ENCODE assay signal across 9 mouse cellular contexts in genomic region chr4:148940674-148941211, GRCm38 (mm10).
DNase-seq lines count a peak whose midpoint lies in the region; ATAC-seq and TF ChIP-seq lines count a peak whose summit lies in the region.
"Had no signal": no experiment of that assay in that cellular context is flagged by ENCODE, and none has a peak within 500 bp of the region (broad histone marks: within the 10 kb centered on the region; RNA-seq: fewer than 3 reads in every experiment).

No protein-coding gene starts in this region.

- TF ChIP-seq EP300 in heart, adult 2 months (IDR thresholded peaks at IDR 0.05; ENCODE audit: insufficient read depth, low read depth, low read length) = no peak

- ATAC-seq in neural tube, embryonic 12.5 days (ENCODE audit: low FRiP score, low read depth) = peak; percentile 90
- ATAC-seq: Patski had no signal

- no peak for TF ChIP-seq CTCF in heart, adult 2 months (IDR thresholded peaks at IDR 0.05)

- H3K4me1 ChIP-seq in heart, adult 2 months (ENCODE audit: control insufficient read depth, insufficient read depth, low read length) = peaks cover 1% of the 10 kb centered on the region; the same call in 1 of the 2 replicates
- peaks cover 26% of the 10 kb centered on the region for H3K4me1 ChIP-seq in neural tube, embryonic 12.5 days

- peak overlapping the region; percentile 48 for H3K4me2 ChIP-seq in neural tube, embryonic 12.5 days (replicated peaks)

- peak; percentile 42 to 81 for DNase-seq in left cerebral cortex, postnatal 10 days (ENCODE audit: extremely low spot score in 1 of 2, low spot score in 2 of 2)
- DNase-seq in left cerebral cortex, adult 11 months (ENCODE audit: low spot score) = no peak
- DNase-seq in brain, adult 2 months (ENCODE audit: low read depth, low spot score) = peak; percentile 50
- DNase-seq in heart, adult 2 months = peak; percentile 66 to 81
- DNase-seq in kidney, adult 11 months = peak; percentile 88
- DNase-seq in lung, adult 18-20 months = peak; percentile 90 to 93
- DNase-seq in urinary bladder, postnatal 25 days (ENCODE audit: low spot score) = peak; percentile 56

- H3K27ac ChIP-seq in heart, adult 2 months = no peak overlapping the region
- H3K27ac ChIP-seq in neural tube, embryonic 12.5 days = no peak overlapping the region

- TF ChIP-seq POLR2A in heart, adult 2 months (IDR thresholded peaks at IDR 0.05; ENCODE audit: insufficient read depth, low read depth, low read length) = no peak

- H3K9ac ChIP-seq in heart, adult 2 months (ENCODE audit: low read depth, low read length) = 0 out of 2 replicates have a peak overlapping the region, but pooled peaks have one; percentile 6
- H3K9ac ChIP-seq in neural tube, embryonic 12.5 days = 0 out of 2 replicates have a peak overlapping the region, but pooled peaks have one; percentile 17

- 38% methylated on average over 25 of the region's 25 CpGs for WGBS in heart, adult 2 months
- 9% methylated on average over 25 of the region's 25 CpGs for WGBS in neural tube, embryonic 12.5 days

- no peak overlapping the region for H3K4me3 ChIP-seq in heart, adult 2 months
- no peak overlapping the region for H3K4me3 ChIP-seq in neural tube, embryonic 12.5 days

- H3K36me3 ChIP-seq in heart, adult 2 months (ENCODE audit: control insufficient read depth, insufficient read depth, low read length) = peaks cover 4% of the 10 kb centered on the region; the same call in 1 of the 2 replicates
- H3K36me3 ChIP-seq in neural tube, embryonic 12.5 days = peaks cover 20% of the 10 kb centered on the region

- no peaks in the 10 kb centered on the region; the same call in 1 of the 2 replicates for H3K79me2 ChIP-seq in heart, adult 2 months (replicated peaks; ENCODE audit: control insufficient read depth, insufficient read depth, low read length)

- no peaks in the 10 kb centered on the region for H3K27me3 ChIP-seq in heart, adult 2 months (ENCODE audit: control insufficient read depth, insufficient read depth, low read length)
- H3K27me3 ChIP-seq in neural tube, embryonic 12.5 days (replicated peaks) = peaks cover 44% of the 10 kb centered on the region
- H3K27me3 ChIP-seq: Patski had no signal

- no peaks in the 10 kb centered on the region for H3K9me3 ChIP-seq in neural tube, embryonic 12.5 days

- intact Hi-C loops in left cerebral cortex, postnatal 10 days (cut with DNase I) = no loop called here
- intact Hi-C loops in heart, adult 2 months (cut with DNase I) = no loop called here
